Mouse (Mus musculus): ENCODE measurements at regions not wholly inside any gene's neighbourhood (a gene's known extent, or its start where the extent isn't known, plus 50 kb on each side); places are given as distances from the start of the nearest gene placed in this dataset.

- Histone ChIP-seq H3K27ac (ENCODE audit: low read depth, low read length) (no peak overlapping the region), H3K9me3 (ENCODE audit: control insufficient read depth, low read length) (no peaks in the 10 kb centered on the region), H3K4me3 (ENCODE audit: low read depth, low read length) (no peak overlapping the region), H3K4me2 (ENCODE audit: low read depth) (no peak overlapping the region), H3K9ac (ENCODE audit: low read length) (no peak overlapping the region), H3K36me3 (ENCODE audit: control insufficient read depth, insufficient read depth, low read length) (no peaks in the 10 kb centered on the region), H3K4me1 (ENCODE audit: control insufficient read depth, insufficient read depth, low read length) (no peaks in the 10 kb centered on the region), H3K27me3 (ENCODE audit: control insufficient read depth, insufficient read depth, low read length) (no peaks in the 10 kb centered on the region)
- no peak for DNase-seq (ENCODE audit: low spot score)
- ATAC-seq (ENCODE audit: insufficient read depth, low FRiP score, low TSS enrichment) = no peak
- 82% methylated on average over 1 of the region's 1 CpGs for whole genome bisulfite sequencing
Measured at GRCm38 (mm10) chr13:80502927-80503326, 380.3 kb upstream of the Arrdc3 start.

- no peak overlapping the region for H3K4me2 ChIP-seq (ENCODE audit: low read depth)
- 47% methylated on average over 3 of the region's 3 CpGs for WGBS
Measured at GRCm38 (mm10) chr13:80514171-80514981, 368.8 kb upstream of the Arrdc3 start.

GRCm38 (mm10) chr13:80514982-80515253 is 368.3 kb upstream of the Arrdc3 start:
- DNase-seq (ENCODE audit: low spot score) (no peak), ATAC-seq (ENCODE audit: insufficient read depth, low FRiP score, low TSS enrichment) (peak; percentile 49)
- Histone ChIP-seq H3K4me2 (ENCODE audit: low read depth) (no peak overlapping the region), H3K4me1 (ENCODE audit: control insufficient read depth, insufficient read depth, low read length) (no peaks in the 10 kb centered on the region), H3K27me3 (ENCODE audit: control insufficient read depth, insufficient read depth, low read length) (no peaks in the 10 kb centered on the region), H3K9ac (ENCODE audit: low read length) (no peak overlapping the region), H3K9me3 (ENCODE audit: control insufficient read depth, low read length) (no peaks in the 10 kb centered on the region), H3K27ac (ENCODE audit: low read depth, low read length) (no peak overlapping the region), H3K4me3 (ENCODE audit: low read depth, low read length) (no peak overlapping the region), H3K36me3 (ENCODE audit: control insufficient read depth, insufficient read depth, low read length) (no peaks in the 10 kb centered on the region)
- 51% methylated on average over 4 of the region's 4 CpGs for WGBS

More at GRCm38 (mm10) chr13:80514171-80514981, 368.8 kb upstream of the Arrdc3 start:
- Histone ChIP-seq H3K27ac (ENCODE audit: low read depth, low read length) (no peak overlapping the region), H3K4me1 (ENCODE audit: control insufficient read depth, insufficient read depth, low read length) (no peaks in the 10 kb centered on the region), H3K9ac (ENCODE audit: low read length) (no peak overlapping the region), H3K27me3 (ENCODE audit: control insufficient read depth, insufficient read depth, low read length) (no peaks in the 10 kb centered on the region), H3K4me3 (ENCODE audit: low read depth, low read length) (no peak overlapping the region), H3K9me3 (ENCODE audit: control insufficient read depth, low read length) (no peaks in the 10 kb centered on the region), H3K36me3 (ENCODE audit: control insufficient read depth, insufficient read depth, low read length) (no peaks in the 10 kb centered on the region)
- DNase-seq (ENCODE audit: low spot score) = no peak
- ATAC-seq (ENCODE audit: insufficient read depth, low FRiP score, low TSS enrichment) = peak; percentile 73

DNA sequence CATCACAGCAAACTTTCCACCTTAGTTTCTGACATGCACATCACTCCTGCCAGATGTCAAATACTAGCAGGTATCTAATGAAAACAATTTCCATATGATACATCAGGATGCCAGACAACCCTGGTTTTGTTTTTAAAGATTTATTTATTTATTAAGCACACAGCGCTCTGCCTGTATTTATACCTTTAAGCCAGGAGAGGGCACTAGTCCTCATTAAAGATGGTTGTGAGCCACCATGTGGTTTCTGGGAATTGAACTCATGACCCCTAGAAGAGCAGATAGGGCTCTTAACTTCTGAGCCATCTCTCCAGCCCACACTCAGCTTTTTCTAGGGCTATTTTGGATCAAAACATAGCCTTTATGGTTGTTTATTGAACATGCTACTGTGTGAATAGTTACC is 364.3 kb upstream of the Arrdc3 start:
- no peak overlapping the region for H3K27ac ChIP-seq (ENCODE audit: low read depth, low read length)
- WGBS = 82% methylated on average over 1 of the region's 1 CpGs
- H3K36me3 ChIP-seq (ENCODE audit: control insufficient read depth, insufficient read depth, low read length) = no peaks in the 10 kb centered on the region
- DNase-seq (ENCODE audit: low spot score) (no peak), ATAC-seq (ENCODE audit: insufficient read depth, low FRiP score, low TSS enrichment) (no peak)
- H3K27me3 ChIP-seq (ENCODE audit: control insufficient read depth, insufficient read depth, low read length) = no peaks in the 10 kb centered on the region
- H3K4me2 ChIP-seq (ENCODE audit: low read depth) = no peak overlapping the region
- no peaks in the 10 kb centered on the region for H3K9me3 ChIP-seq (ENCODE audit: control insufficient read depth, low read length)
- no peak overlapping the region for H3K9ac ChIP-seq (ENCODE audit: low read length)
- no peaks in the 10 kb centered on the region for H3K4me1 ChIP-seq (ENCODE audit: control insufficient read depth, insufficient read depth, low read length)
- H3K4me3 ChIP-seq (ENCODE audit: low read depth, low read length) = no peak overlapping the region

GRCm38 (mm10) chr13:80519792-80520191 is 363.4 kb upstream of the Arrdc3 start:
- H3K9ac ChIP-seq (ENCODE audit: low read length) = no peak overlapping the region
- 78% methylated on average over 4 of the region's 4 CpGs for WGBS
- H3K4me3 ChIP-seq (ENCODE audit: low read depth, low read length) = no peak overlapping the region
- no peaks in the 10 kb centered on the region for H3K4me1 ChIP-seq (ENCODE audit: control insufficient read depth, insufficient read depth, low read length)
- no peaks in the 10 kb centered on the region for H3K36me3 ChIP-seq (ENCODE audit: control insufficient read depth, insufficient read depth, low read length)
- no peaks in the 10 kb centered on the region for H3K27me3 ChIP-seq (ENCODE audit: control insufficient read depth, insufficient read depth, low read length)
- no peak overlapping the region for H3K4me2 ChIP-seq (ENCODE audit: low read depth)
- H3K9me3 ChIP-seq (ENCODE audit: control insufficient read depth, low read length) = no peaks in the 10 kb centered on the region
- DNase-seq (ENCODE audit: low spot score) (no peak), ATAC-seq (ENCODE audit: insufficient read depth, low FRiP score, low TSS enrichment) (no peak)
- no peak overlapping the region for H3K27ac ChIP-seq (ENCODE audit: low read depth, low read length)

GRCm38 (mm10) chr13:80535755-80536350 is 347.3 kb upstream of the Arrdc3 start:
- no peak for ATAC-seq (ENCODE audit: insufficient read depth, low FRiP score, low TSS enrichment)
- Histone ChIP-seq H3K4me2 (ENCODE audit: low read depth) (no peak overlapping the region), H3K4me1 (ENCODE audit: control insufficient read depth, insufficient read depth, low read length) (no peaks in the 10 kb centered on the region), H3K9me3 (ENCODE audit: control insufficient read depth, low read length) (no peaks in the 10 kb centered on the region), H3K27me3 (ENCODE audit: control insufficient read depth, insufficient read depth, low read length) (no peaks in the 10 kb centered on the region), H3K9ac (ENCODE audit: low read length) (no peak overlapping the region), H3K27ac (ENCODE audit: low read depth, low read length) (no peak overlapping the region), H3K4me3 (ENCODE audit: low read depth, low read length) (no peak overlapping the region), H3K36me3 (ENCODE audit: control insufficient read depth, insufficient read depth, low read length) (no peaks in the 10 kb centered on the region)
- 85% methylated on average over 1 of the region's 1 CpGs for WGBS
- DNase-seq (ENCODE audit: low spot score) = no peak

- Histone ChIP-seq H3K4me2 (ENCODE audit: low read depth) (no peak overlapping the region), H3K9ac (ENCODE audit: low read length) (no peak overlapping the region), H3K36me3 (ENCODE audit: control insufficient read depth, insufficient read depth, low read length) (no peaks in the 10 kb centered on the region), H3K9me3 (ENCODE audit: control insufficient read depth, low read length) (no peaks in the 10 kb centered on the region), H3K4me1 (ENCODE audit: control insufficient read depth, insufficient read depth, low read length) (no peaks in the 10 kb centered on the region), H3K27me3 (ENCODE audit: control insufficient read depth, insufficient read depth, low read length) (no peaks in the 10 kb centered on the region), H3K27ac (ENCODE audit: low read depth, low read length) (no peak overlapping the region), H3K4me3 (ENCODE audit: low read depth, low read length) (no peak overlapping the region)
- 80% methylated on average over 1 of the region's 1 CpGs for WGBS
- ATAC-seq (ENCODE audit: insufficient read depth, low FRiP score, low TSS enrichment) (no peak), DNase-seq (ENCODE audit: low spot score) (no peak)
Measured at GRCm38 (mm10) chr13:80544951-80545350, 338.2 kb upstream of the Arrdc3 start.

DNA sequence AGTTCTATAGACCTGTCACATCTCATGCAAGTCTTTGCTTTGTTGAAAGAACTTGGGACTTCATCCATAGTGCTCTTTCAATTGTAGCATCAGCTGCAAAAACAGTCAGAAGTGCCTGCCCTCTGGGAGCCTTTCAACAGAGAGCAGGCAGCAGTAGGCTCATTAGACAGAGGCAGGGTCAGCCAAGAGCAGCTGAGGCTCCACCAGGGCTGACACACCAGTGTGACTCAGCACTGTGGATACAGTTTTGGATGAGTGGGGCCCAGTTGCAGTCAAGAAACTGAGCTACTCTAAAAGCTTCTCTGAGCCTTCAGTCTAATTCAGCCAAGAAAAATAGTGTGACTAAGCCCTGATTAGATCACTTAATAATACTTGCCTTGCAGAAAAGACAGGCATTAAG is 326.0 kb upstream of the Arrdc3 start:
- Histone ChIP-seq H3K36me3 (ENCODE audit: control insufficient read depth, insufficient read depth, low read length) (no peaks in the 10 kb centered on the region), H3K27ac (ENCODE audit: low read depth, low read length) (no peak overlapping the region), H3K4me2 (ENCODE audit: low read depth) (no peak overlapping the region), H3K4me1 (ENCODE audit: control insufficient read depth, insufficient read depth, low read length) (no peaks in the 10 kb centered on the region), H3K27me3 (ENCODE audit: control insufficient read depth, insufficient read depth, low read length) (no peaks in the 10 kb centered on the region), H3K4me3 (ENCODE audit: low read depth, low read length) (no peak overlapping the region), H3K9ac (ENCODE audit: low read length) (no peak overlapping the region), H3K9me3 (ENCODE audit: control insufficient read depth, low read length) (no peaks in the 10 kb centered on the region)
- ATAC-seq (ENCODE audit: insufficient read depth, low FRiP score, low TSS enrichment) (no peak), DNase-seq (ENCODE audit: low spot score) (peak; percentile 36)

Measured in neural tube, embryonic 11.5 days (tissue).